Mouse (Mus musculus): ENCODE results near the gene Ctnna2. TPM values are rescaled to one million over a fixed set of nuclear protein-coding genes. Genes with fewer than 3 reads are reported as not detected.

Gene Ctnna2
- total and polyA plus RNA-seq, 3 experiments, result 0.11 TPM; not detected in 2

DNA sequence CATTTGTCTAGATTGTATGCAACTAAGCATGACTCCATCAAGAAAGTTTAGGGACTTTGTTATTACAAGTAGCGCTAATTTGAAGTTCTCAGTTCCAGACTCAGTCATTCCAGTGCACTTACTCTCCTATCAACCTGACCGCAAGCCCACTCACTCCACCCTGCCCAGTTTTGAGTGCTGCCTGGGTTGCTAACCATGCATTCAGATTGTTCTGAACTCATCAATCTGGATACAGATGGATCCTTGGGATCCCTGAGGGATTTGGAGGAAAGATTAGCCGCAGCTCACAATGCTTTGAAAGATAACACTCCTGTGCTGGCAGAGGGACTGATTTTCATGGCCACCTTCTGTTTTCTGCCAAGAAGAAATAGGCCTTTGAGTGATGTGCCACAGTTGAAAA, 168.5 kb downstream of the Ctnna2 start:
- Histone ChIP-seq H3K36me3 (replicated peaks) (no peaks in the 10 kb centered on the region), H3K4me1 (ENCODE audit: insufficient read depth, low read depth, low read length) (no peaks in the 10 kb centered on the region), H3K27me3 (ENCODE audit: insufficient read depth, low read length) (no peaks in the 10 kb centered on the region), H3K9me3 (replicated peaks) (peaks cover 7% of the 10 kb centered on the region; the same call in 1 of the 2 replicates), H3K4me3 (ENCODE audit: low read depth, low read length) (no peak overlapping the region)
- TF ChIP-seq GATA1 (IDR thresholded peaks at IDR 0.05; ENCODE audit: borderline replicate concordance, low read length), result no peak
- no peak for TF ChIP-seq TAL1 (conservative IDR thresholded peaks at IDR 0.05; ENCODE audit: low read depth, low read length)
- no peak for TF ChIP-seq POLR2AphosphoS5 (IDR thresholded peaks at IDR 0.05; ENCODE audit: insufficient replicate concordance, low read depth, low read length)
- TF ChIP-seq GATA2 (IDR thresholded peaks at IDR 0.05; ENCODE audit: borderline replicate concordance, low read depth, low read length), result no peak
- TF ChIP-seq CTCF (IDR thresholded peaks at IDR 0.05; ENCODE audit: low read depth, low read length), result no peak
- DNase-seq (ENCODE audit: low spot score), result no peak
- ATAC-seq (ENCODE audit: extremely low read depth, insufficient number of reproducible peaks, low FRiP score, poor library complexity, severe bottlenecking), result no peak

DNA sequence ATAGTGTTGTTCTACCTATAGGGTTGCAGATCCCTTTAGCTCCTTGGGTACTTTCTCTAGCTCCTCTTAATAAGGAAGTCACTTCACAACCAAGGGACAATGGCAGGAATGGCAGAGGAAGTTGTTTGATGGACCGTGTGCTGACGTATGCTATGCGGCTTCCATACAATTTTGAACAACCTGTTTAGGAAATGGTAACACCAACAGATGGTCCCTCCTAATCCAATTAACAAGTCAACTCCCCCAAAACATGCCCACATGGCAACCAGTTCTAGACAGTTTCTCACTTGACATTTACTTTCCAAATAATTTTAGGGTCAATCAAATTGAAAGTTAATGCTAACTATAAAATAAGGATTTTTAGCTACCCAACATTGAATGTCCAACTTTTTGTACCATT, 176.9 kb downstream of the Ctnna2 start:
- H3K4me1 ChIP-seq (ENCODE audit: insufficient read depth, low read depth, low read length), result no peaks in the 10 kb centered on the region
- no peak overlapping the region for H3K4me3 ChIP-seq (ENCODE audit: low read depth, low read length)
- DNase-seq (ENCODE audit: low spot score), result no peak
- TF ChIP-seq CTCF (IDR thresholded peaks at IDR 0.05; ENCODE audit: low read depth, low read length), result no peak
- TF ChIP-seq GATA1 (IDR thresholded peaks at IDR 0.05; ENCODE audit: borderline replicate concordance, low read length), result no peak
- TF ChIP-seq POLR2AphosphoS5 (IDR thresholded peaks at IDR 0.05; ENCODE audit: insufficient replicate concordance, low read depth, low read length), result no peak
- no peak for TF ChIP-seq GATA2 (IDR thresholded peaks at IDR 0.05; ENCODE audit: borderline replicate concordance, low read depth, low read length)
- TF ChIP-seq TAL1 (conservative IDR thresholded peaks at IDR 0.05; ENCODE audit: low read depth, low read length), result no peak
- H3K9me3 ChIP-seq (replicated peaks), result peaks cover 2% of the 10 kb centered on the region; the same call in 1 of the 2 replicates
- no peaks in the 10 kb centered on the region for H3K27me3 ChIP-seq (ENCODE audit: insufficient read depth, low read length)
- no peak for ATAC-seq (ENCODE audit: extremely low read depth, insufficient number of reproducible peaks, low FRiP score, poor library complexity, severe bottlenecking)
- no peaks in the 10 kb centered on the region for H3K36me3 ChIP-seq (replicated peaks)

DNA sequence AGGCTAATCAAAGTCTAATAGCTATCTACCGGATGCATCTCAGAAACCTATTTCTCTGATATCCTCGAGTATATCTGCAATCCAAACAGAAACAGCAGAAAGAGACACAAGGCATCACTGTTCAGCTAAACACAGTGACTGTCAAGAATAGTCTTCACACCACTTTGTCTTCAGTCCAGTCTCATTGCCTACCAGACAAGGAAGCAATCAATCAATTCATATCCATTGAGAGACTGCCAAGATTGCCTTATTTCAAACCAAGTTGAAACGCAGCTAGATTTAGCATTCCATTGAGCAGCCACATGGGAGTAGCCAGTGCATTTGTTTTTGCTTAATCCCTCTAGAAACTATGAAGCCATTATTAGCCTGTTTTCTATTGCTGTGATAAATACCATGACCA, 196.2 kb downstream of the Ctnna2 start:
- H3K27me3 ChIP-seq (ENCODE audit: insufficient read depth, low read length), result no peaks in the 10 kb centered on the region
- DNase-seq (ENCODE audit: low spot score) (no peak), ATAC-seq (ENCODE audit: extremely low read depth, insufficient number of reproducible peaks, low FRiP score, poor library complexity, severe bottlenecking) (no peak)
- no peak overlapping the region for H3K4me3 ChIP-seq (ENCODE audit: low read depth, low read length)
- H3K36me3 ChIP-seq (replicated peaks), result no peaks in the 10 kb centered on the region
- no peaks in the 10 kb centered on the region for H3K9me3 ChIP-seq (replicated peaks)
- TF ChIP-seq GATA2 (IDR thresholded peaks at IDR 0.05; ENCODE audit: borderline replicate concordance, low read depth, low read length), result no peak
- no peak for TF ChIP-seq GATA1 (IDR thresholded peaks at IDR 0.05; ENCODE audit: borderline replicate concordance, low read length)
- no peak for TF ChIP-seq POLR2AphosphoS5 (IDR thresholded peaks at IDR 0.05; ENCODE audit: insufficient replicate concordance, low read depth, low read length)
- TF ChIP-seq TAL1 (conservative IDR thresholded peaks at IDR 0.05; ENCODE audit: low read depth, low read length), result no peak
- no peak for TF ChIP-seq CTCF (IDR thresholded peaks at IDR 0.05; ENCODE audit: low read depth, low read length)
- no peaks in the 10 kb centered on the region for H3K4me1 ChIP-seq (ENCODE audit: insufficient read depth, low read depth, low read length)

DNA sequence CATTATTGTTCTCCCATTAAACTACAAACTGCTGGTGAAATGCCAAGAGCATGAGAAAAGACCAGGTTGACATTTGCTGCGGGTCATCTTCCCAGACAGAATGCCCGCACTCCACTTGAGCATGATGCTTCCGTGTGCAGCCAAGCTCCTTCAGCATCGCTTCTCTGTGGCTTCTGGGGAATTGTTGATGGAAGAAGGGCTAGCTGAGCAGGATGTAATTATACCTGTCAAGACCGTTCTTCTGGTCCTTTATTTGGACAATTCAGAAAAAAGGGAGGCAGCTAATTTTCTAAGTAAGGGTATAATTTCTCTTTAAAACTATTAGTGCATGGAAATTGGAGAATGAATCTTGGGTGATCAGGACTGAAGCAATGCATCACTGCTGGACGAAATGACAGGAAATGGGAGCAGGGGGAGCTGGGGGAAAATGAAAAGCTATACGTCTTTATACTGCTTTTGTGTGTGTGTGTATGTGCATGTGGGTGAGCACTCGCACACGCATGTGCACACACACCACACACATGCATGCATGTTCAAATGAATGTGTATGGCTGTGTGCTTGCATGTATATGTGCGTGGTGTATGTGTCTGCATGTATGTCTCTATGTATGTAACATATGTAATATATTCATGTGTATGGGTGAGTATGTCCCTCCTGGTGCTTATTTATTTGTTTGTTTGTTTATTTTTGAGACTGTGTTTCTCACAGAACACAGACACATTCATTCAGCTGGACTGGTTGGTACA, 211.0 kb downstream of the Ctnna2 start:
- Histone ChIP-seq H3K9me3 (replicated peaks) (peaks cover 9% of the 10 kb centered on the region; the same call in 1 of the 2 replicates), H3K27me3 (ENCODE audit: insufficient read depth, low read length) (no peaks in the 10 kb centered on the region), H3K4me1 (ENCODE audit: insufficient read depth, low read depth, low read length) (no peaks in the 10 kb centered on the region), H3K36me3 (replicated peaks) (no peaks in the 10 kb centered on the region), H3K4me3 (ENCODE audit: low read depth, low read length) (no peak overlapping the region)
- TF ChIP-seq CTCF (IDR thresholded peaks at IDR 0.05; ENCODE audit: low read depth, low read length), result no peak
- no peak for ATAC-seq (ENCODE audit: extremely low read depth, insufficient number of reproducible peaks, low FRiP score, poor library complexity, severe bottlenecking)
- no peak for DNase-seq (ENCODE audit: low spot score)

DNA sequence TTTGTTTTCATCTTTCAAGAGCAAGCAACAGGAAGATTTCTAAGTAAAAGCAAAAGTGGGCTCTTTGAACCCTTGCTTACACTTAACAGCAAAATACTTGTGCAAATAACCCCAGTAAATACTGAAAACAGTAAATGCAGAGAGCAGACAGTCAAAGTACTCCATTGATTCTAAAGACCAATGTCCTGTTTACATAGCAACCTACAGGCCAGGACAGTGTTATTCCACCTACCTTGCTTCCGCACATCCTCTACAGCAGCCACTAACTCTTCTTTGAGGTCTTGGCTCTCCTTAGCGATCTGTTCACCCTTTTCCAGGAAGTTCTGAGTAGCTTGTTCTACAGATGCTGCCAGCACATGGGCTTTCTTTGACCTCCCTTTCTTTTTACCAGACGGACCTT, 221.3 kb downstream of the Ctnna2 start:
- H3K27me3 ChIP-seq (ENCODE audit: insufficient read depth, low read length), result no peaks in the 10 kb centered on the region
- H3K4me1 ChIP-seq (ENCODE audit: insufficient read depth, low read depth, low read length), result no peaks in the 10 kb centered on the region
- no peak for DNase-seq (ENCODE audit: low spot score)
- TF ChIP-seq GATA2 (IDR thresholded peaks at IDR 0.05; ENCODE audit: borderline replicate concordance, low read depth, low read length) (no peak), GATA1 (IDR thresholded peaks at IDR 0.05; ENCODE audit: borderline replicate concordance, low read length) (no peak), CTCF (IDR thresholded peaks at IDR 0.05; ENCODE audit: low read depth, low read length) (no peak), TAL1 (conservative IDR thresholded peaks at IDR 0.05; ENCODE audit: low read depth, low read length) (no peak), POLR2AphosphoS5 (IDR thresholded peaks at IDR 0.05; ENCODE audit: insufficient replicate concordance, low read depth, low read length) (no peak)
- H3K9me3 ChIP-seq (replicated peaks), result no peaks in the 10 kb centered on the region
- H3K4me3 ChIP-seq (ENCODE audit: low read depth, low read length), result no peak overlapping the region
- no peak for ATAC-seq (ENCODE audit: extremely low read depth, insufficient number of reproducible peaks, low FRiP score, poor library complexity, severe bottlenecking)
- no peaks in the 10 kb centered on the region for H3K36me3 ChIP-seq (replicated peaks)

DNA sequence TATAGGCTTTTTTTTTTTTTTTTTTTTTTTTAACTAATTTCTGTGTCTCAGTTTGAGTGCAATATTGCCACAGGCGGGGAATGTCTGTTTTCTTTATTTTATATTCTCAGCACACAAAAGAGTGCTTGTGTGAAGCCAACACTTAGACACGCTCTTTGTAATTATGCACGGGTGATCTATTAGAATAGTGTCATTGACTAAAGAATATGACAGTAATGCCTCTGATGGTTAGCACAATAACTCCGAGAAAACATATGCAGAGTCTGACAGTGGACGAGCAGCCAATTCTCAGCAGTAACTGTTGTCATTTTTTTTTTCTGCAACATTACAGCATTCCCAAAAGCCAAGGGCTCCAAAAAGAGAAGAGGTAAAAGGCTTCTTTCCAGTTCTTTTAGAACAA, 234.1 kb downstream of the Ctnna2 start:
- Histone ChIP-seq H3K36me3 (replicated peaks) (no peaks in the 10 kb centered on the region), H3K9me3 (replicated peaks) (0 out of 2 replicates have a peak, but pooled peaks cover 4% of the 10 kb centered on the region), H3K4me3 (ENCODE audit: low read depth, low read length) (no peak overlapping the region), H3K4me1 (ENCODE audit: insufficient read depth, low read depth, low read length) (no peaks in the 10 kb centered on the region), H3K27me3 (ENCODE audit: insufficient read depth, low read length) (no peaks in the 10 kb centered on the region)
- ATAC-seq (ENCODE audit: extremely low read depth, insufficient number of reproducible peaks, low FRiP score, poor library complexity, severe bottlenecking) (no peak), DNase-seq (ENCODE audit: low spot score) (no peak)
- TF ChIP-seq TAL1 (conservative IDR thresholded peaks at IDR 0.05; ENCODE audit: low read depth, low read length) (no peak), CTCF (IDR thresholded peaks at IDR 0.05; ENCODE audit: low read depth, low read length) (no peak), POLR2AphosphoS5 (IDR thresholded peaks at IDR 0.05; ENCODE audit: insufficient replicate concordance, low read depth, low read length) (no peak), GATA2 (IDR thresholded peaks at IDR 0.05; ENCODE audit: borderline replicate concordance, low read depth, low read length) (no peak), GATA1 (IDR thresholded peaks at IDR 0.05; ENCODE audit: borderline replicate concordance, low read length) (no peak)
